Mouse (Mus musculus): ENCODE results near the gene Yaf2. TPM values are rescaled to one million over a fixed set of nuclear protein-coding genes. Genes with fewer than 3 reads are reported as not detected.
"Not testable (repeated sequence)": the region's sequence is repeated elsewhere in the genome, so short reads cannot be mapped to it uniquely, and the experiment has no call there.

The Yaf2 gene
- total RNA-seq, 2 experiments from 2014 or later, result 89.2 to 94.4 TPM

- DNase-seq (ENCODE audit: low spot score in 2 of 2), result no peak
Observed at GRCm38 (mm10) chr15:93255295-93255694, 81.4 kb downstream of the Yaf2 start.

GRCm38 (mm10) chr15:93253172-93253571 is 83.6 kb downstream of the Yaf2 start:
- no peak for DNase-seq (ENCODE audit: low spot score in 2 of 2)

- DNase-seq (ENCODE audit: low spot score in 2 of 2), result no peak
Observed at GRCm38 (mm10) chr15:93252396-93252795, 84.3 kb downstream of the Yaf2 start.

- DNase-seq (ENCODE audit: low spot score in 2 of 2), result peak in 1 of 2 experiments; percentile 44
Observed at GRCm38 (mm10) chr15:93251553-93252250, 85.0 kb downstream of the Yaf2 start.

- DNase-seq (ENCODE audit: low spot score in 2 of 2), result no peak
Observed at GRCm38 (mm10) chr15:93243202-93243601, 93.5 kb downstream of the Yaf2 start.

DNA sequence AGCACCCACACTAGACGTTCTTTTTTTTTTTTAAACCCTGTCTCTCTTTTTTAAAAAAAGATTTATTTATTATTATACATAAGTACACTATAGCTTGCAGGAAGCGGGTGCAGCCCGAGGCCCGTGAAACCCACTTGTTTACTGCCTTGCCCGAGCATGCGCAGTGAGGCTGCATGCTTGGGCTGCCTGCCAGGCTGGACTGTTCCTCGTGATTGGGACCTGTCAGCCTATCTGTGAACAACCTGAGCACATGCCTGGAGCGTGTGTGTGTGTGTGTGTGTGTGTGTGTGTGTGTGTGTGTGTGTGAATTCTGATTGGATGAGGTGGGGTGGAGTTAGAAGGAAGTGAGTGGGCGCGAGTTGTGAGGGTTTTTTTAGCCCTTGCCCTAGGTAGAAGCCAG is 100.3 kb downstream of the Yaf2 start:
- DNase-seq (ENCODE audit: low spot score in 2 of 2), result not testable (repeated sequence)

Other genes with a start within 250 kb of the Yaf2 start
- 10 to 100 TPM; 10.5 to 10.9 TPM for gene Gxylt1, start 61.8 kb downstream of the Yaf2 start, total RNA-seq (2021)
- 10 to 100 TPM; 73.9 to 75.0 TPM for gene Zcrb1, start 61.4 kb upstream of the Yaf2 start, total RNA-seq (2021)
- 10 to 100 TPM; 43.4 to 43.9 TPM for gene Pphln1, start 61.4 kb upstream of the Yaf2 start, total RNA-seq (2021)